Mouse (Mus musculus): Measurements from ENCODE around the gene Cdk17.

- TF ChIP-seq CTCF (IDR thresholded peaks at IDR 0.05; ENCODE audit: low read depth, low read length) (no peak), POLR2A (IDR thresholded peaks at IDR 0.05; ENCODE audit: extremely low read depth, insufficient read depth, low read length) (no peak)
These were observed 110.3 kb downstream of the Cdk17 start for GRCm38 (mm10) chr10:93270889-93271460.

Data from liver, adult 2 months (tissue).